Mouse (Mus musculus) forebrain, embryonic 15.5 days (tissue): Measurements from ENCODE around the gene Lin7c. TPM values are rescaled to one million over a fixed set of nuclear protein-coding genes. Genes with fewer than 3 reads are reported as not detected.
"Not testable (repeated sequence)": the region's sequence is repeated elsewhere in the genome, so short reads cannot be mapped to it uniquely, and the experiment has no call there.

ENCODE experiments used
- ATAC-seq: fragments of 200-750 bp; cut with Nextera tagmentation; replicated peaks from 2 replicates; pipeline ENCODE4 v1.8.0; 2017; ENCODE audit warnings: mild to moderate bottlenecking, moderate TSS enrichment, moderate library complexity
- H3K27ac ChIP-seq: fragments of 300-500 bp; sonication (generic); replicated peaks from 2 replicates; pipeline ENCODE4 v1.5.1; 2015; ENCODE audit warnings: mild to moderate bottlenecking, inconsistent platforms
- H3K27me3 ChIP-seq: fragments of 300-500 bp; sonication (generic); 2 replicates; pipeline ENCODE4 v1.6.1; 2015; ENCODE audit warnings: inconsistent platforms
- H3K36me3 ChIP-seq: fragments of 300-500 bp; sonication (generic); 2 replicates; pipeline ENCODE4 v1.6.1; 2015; ENCODE audit warnings: mild to moderate bottlenecking, inconsistent platforms
- H3K4me1 ChIP-seq: fragments of 300-500 bp; sonication (generic); 2 replicates; pipeline ENCODE4 v1.6.1; 2015; ENCODE audit warnings: inconsistent platforms
- H3K4me2 ChIP-seq: fragments of 300-500 bp; sonication (generic); replicated peaks from 2 replicates; pipeline ENCODE4 v1.6.1; 2015; ENCODE audit warnings: mild to moderate bottlenecking, inconsistent platforms
- H3K4me3 ChIP-seq: fragments of 300-500 bp; sonication (generic); 2 replicates; pipeline ENCODE4 v1.5.1; 2015; ENCODE audit warnings: mild to moderate bottlenecking, inconsistent platforms
- H3K9ac ChIP-seq: fragments of 300-500 bp; sonication (generic); replicated peaks from 2 replicates; pipeline ENCODE4 v1.6.1; 2015; ENCODE audit warnings: mild to moderate bottlenecking, inconsistent platforms
- H3K9me3 ChIP-seq: fragments of 300-500 bp; sonication (generic); 2 replicates; pipeline ENCODE4 v1.6.1; 2016; ENCODE audit warnings: inconsistent platforms
- WGBS: fragments of 180-500 bp; shearing (Covaris S2); methylation state at CpG from one replicate; pipeline ENCODE4 v1.1.7; 2015; ENCODE audit warnings: mixed read lengths; 5-methylcytosine and 5-hydroxymethylcytosine counted together
- polyA plus RNA-seq: library from polyadenylated mRNA; unstranded; fragments of >200 nt; fragmentation: Nextera tagmentation; extraction: Ambion mirVana; gene quantifications from 2 replicates; pipeline ENCODE4 v1.2.1, GENCODE M21; 2015

Gene Lin7c
- 169 and 184 TPM in 2 replicates for polyA plus RNA-seq

GRCm38 (mm10) chr2:109890597-109890996 lies at the start of gene Lin7c:
TSS of gene Lin7c (plus strand) at chr2:109890853.
- peak within 1 kb of the TSS; percentile 54 for H3K4me2 ChIP-seq

GRCm38 (mm10) chr2:109846401-109846800 lies 44.3 kb upstream of the Lin7c start:
- H3K9me3 ChIP-seq = no peaks in the 10 kb centered on the region
- WGBS = 52% methylated on average over 4 of the region's 4 CpGs
- no peak for ATAC-seq

More at GRCm38 (mm10) chr2:109890597-109890996, at the start of gene Lin7c:
- WGBS = under 1% methylated on average over 42 of the region's 42 CpGs
- peak; percentile 100 for ATAC-seq
- no peaks in the 10 kb centered on the region for H3K9me3 ChIP-seq
- peak within 1 kb of the TSS; percentile 97 for H3K9ac ChIP-seq
- H3K4me3 ChIP-seq = peak within 1 kb of the TSS; percentile 100
- peak within 1 kb of the TSS; percentile 91 for H3K27ac ChIP-seq
- H3K4me1 ChIP-seq = peaks cover 24% of the 10 kb centered on the region
- peaks cover 13% of the 10 kb centered on the region for H3K36me3 ChIP-seq
- no peaks in the 10 kb centered on the region for H3K27me3 ChIP-seq

GRCm38 (mm10) chr2:109848305-109848704 lies 42.3 kb upstream of the Lin7c start:
- H3K4me1 ChIP-seq = 0 out of 2 replicates have a peak, but pooled peaks cover 2% of the 10 kb centered on the region
- no peaks in the 10 kb centered on the region for H3K9me3 ChIP-seq
- WGBS = 41% methylated on average over 4 of the region's 4 CpGs
- no peak overlapping the region for H3K4me3 ChIP-seq
- no peaks in the 10 kb centered on the region for H3K36me3 ChIP-seq
- H3K27ac ChIP-seq = no peak overlapping the region
- no peak overlapping the region for H3K4me2 ChIP-seq
- H3K9ac ChIP-seq = no peak overlapping the region
- no peak for ATAC-seq
- no peaks in the 10 kb centered on the region for H3K27me3 ChIP-seq

More at GRCm38 (mm10) chr2:109846401-109846800, 44.3 kb upstream of the Lin7c start:
- H3K27me3 ChIP-seq = no peaks in the 10 kb centered on the region
- no peaks in the 10 kb centered on the region for H3K36me3 ChIP-seq
- 0 out of 2 replicates have a peak, but pooled peaks cover 2% of the 10 kb centered on the region for H3K4me1 ChIP-seq
- no peak overlapping the region for H3K4me3 ChIP-seq
- H3K9ac ChIP-seq = no peak overlapping the region
- H3K27ac ChIP-seq = no peak overlapping the region
- no peak overlapping the region for H3K4me2 ChIP-seq

DNA sequence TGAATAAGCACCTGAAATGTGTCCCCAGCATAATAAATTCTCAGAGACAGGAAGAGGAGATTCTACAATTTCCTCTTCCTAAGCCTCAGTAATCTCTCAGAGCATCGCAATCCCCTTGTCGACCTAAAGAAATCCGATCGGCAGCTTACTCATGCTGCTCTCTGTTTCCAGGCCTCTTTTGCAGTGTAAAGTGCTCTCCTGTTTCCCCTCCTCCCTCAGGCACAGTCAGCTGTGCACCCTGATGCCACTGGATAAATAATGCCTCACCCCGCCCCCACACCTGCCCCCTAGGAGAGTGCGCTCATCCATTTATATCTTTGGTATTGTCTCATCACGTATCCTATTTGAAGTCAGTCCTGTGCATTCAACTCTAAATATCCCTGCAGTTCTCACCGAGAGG lies 41.9 kb upstream of the Lin7c start:
- H3K27ac ChIP-seq = no peak overlapping the region
- H3K4me3 ChIP-seq = no peak overlapping the region
- no peak overlapping the region for H3K9ac ChIP-seq
- no peak for ATAC-seq
- H3K27me3 ChIP-seq = no peaks in the 10 kb centered on the region
- H3K4me2 ChIP-seq = no peak overlapping the region
- H3K4me1 ChIP-seq = 0 out of 2 replicates have a peak, but pooled peaks cover 2% of the 10 kb centered on the region
- no peaks in the 10 kb centered on the region for H3K9me3 ChIP-seq
- 20% methylated on average over 8 of the region's 8 CpGs for WGBS
- H3K36me3 ChIP-seq = no peaks in the 10 kb centered on the region

DNA sequence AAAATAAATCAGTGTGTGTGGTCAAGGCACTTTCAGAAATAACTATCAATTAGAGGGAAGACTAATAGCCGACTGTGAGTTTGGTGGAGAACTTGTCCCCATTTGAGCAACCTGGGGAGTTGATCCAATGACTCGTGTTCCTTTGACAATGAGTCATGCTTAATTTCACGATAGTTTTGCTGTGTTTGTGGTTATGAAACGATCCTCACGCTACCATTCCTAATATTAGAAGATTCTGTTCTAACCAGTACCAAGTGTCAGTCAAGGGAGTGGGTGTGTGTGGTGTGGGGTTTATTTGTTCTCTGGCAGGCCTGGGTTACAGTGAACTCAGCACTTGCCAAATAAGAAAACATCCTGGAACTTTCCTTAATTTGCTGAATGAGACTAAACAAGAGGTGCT lies 35.1 kb upstream of the Lin7c start:
- Histone ChIP-seq H3K9ac (no peak overlapping the region), H3K4me3 (no peak overlapping the region), H3K9me3 (no peaks in the 10 kb centered on the region), H3K4me2 (no peak overlapping the region), H3K27me3 (no peaks in the 10 kb centered on the region), H3K4me1 (no peaks in the 10 kb centered on the region), H3K27ac (no peak overlapping the region), H3K36me3 (no peaks in the 10 kb centered on the region)
- WGBS = 84% methylated on average over 5 of the region's 5 CpGs
- ATAC-seq = no peak

- Histone ChIP-seq H3K36me3 (no peaks in the 10 kb centered on the region), H3K4me2 (no peak overlapping the region), H3K27ac (no peak overlapping the region), H3K9ac (no peak overlapping the region), H3K9me3 (no peaks in the 10 kb centered on the region), H3K4me3 (no peak overlapping the region), H3K4me1 (no peaks in the 10 kb centered on the region), H3K27me3 (no peaks in the 10 kb centered on the region)
- no peak for ATAC-seq
- 76% methylated on average over 2 of the region's 2 CpGs for WGBS
Observed at GRCm38 (mm10) chr2:109859671-109860070, 31.0 kb upstream of the Lin7c start.

DNA sequence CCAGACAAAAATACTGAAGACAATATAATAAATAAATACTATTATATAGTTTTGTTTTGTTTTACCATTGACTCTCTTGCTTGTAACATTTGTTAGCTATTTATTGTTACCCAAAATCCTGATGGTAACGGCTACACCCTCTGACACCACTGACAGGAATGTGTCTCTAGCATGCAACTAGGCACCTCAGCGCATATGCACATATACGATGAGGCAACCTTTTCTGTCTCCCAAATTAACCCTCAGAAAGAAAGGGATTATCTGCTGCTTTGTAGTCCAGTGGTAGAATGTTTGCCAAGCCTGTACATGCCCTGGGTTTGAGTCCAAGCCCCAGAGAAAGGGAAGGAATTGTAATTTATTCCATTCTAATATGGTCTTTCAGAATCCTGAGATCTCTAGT lies 29.8 kb upstream of the Lin7c start:
- Histone ChIP-seq H3K4me2 (no peak overlapping the region), H3K27me3 (no peaks in the 10 kb centered on the region), H3K27ac (no peak overlapping the region), H3K4me3 (no peak overlapping the region), H3K36me3 (no peaks in the 10 kb centered on the region), H3K9ac (no peak overlapping the region), H3K4me1 (no peaks in the 10 kb centered on the region), H3K9me3 (no peaks in the 10 kb centered on the region)
- ATAC-seq = no peak
- 70% methylated on average over 3 of the region's 3 CpGs for WGBS

GRCm38 (mm10) chr2:109879429-109879828 lies 11.2 kb upstream of the Lin7c start:
- not testable (repeated sequence) for ATAC-seq, H3K4me2 ChIP-seq, H3K9me3 ChIP-seq, H3K36me3 ChIP-seq, H3K9ac ChIP-seq, H3K27ac ChIP-seq, H3K4me3 ChIP-seq, H3K27me3 ChIP-seq, H3K4me1 ChIP-seq
- WGBS = 90% methylated on average over 4 of the region's 4 CpGs

GRCm38 (mm10) chr2:109881111-109881510 lies 9.5 kb upstream of the Lin7c start:
- H3K9ac ChIP-seq = no peak overlapping the region
- H3K27ac ChIP-seq = no peak overlapping the region
- H3K4me1 ChIP-seq = 0 out of 2 replicates have a peak, but pooled peaks cover 7% of the 10 kb centered on the region
- no peaks in the 10 kb centered on the region for H3K36me3 ChIP-seq
- WGBS = 61% methylated on average over 2 of the region's 2 CpGs
- H3K4me3 ChIP-seq = no peak overlapping the region
- H3K4me2 ChIP-seq = no peak overlapping the region
- no peaks in the 10 kb centered on the region for H3K9me3 ChIP-seq
- no peak for ATAC-seq
- no peaks in the 10 kb centered on the region for H3K27me3 ChIP-seq

- Histone ChIP-seq H3K27ac (no peak overlapping the region), H3K4me2 (no peak overlapping the region), H3K9ac (no peak overlapping the region), H3K4me1 (0 out of 2 replicates have a peak, but pooled peaks cover 7% of the 10 kb centered on the region), H3K9me3 (no peaks in the 10 kb centered on the region), H3K27me3 (no peaks in the 10 kb centered on the region), H3K36me3 (no peaks in the 10 kb centered on the region), H3K4me3 (no peak overlapping the region)
- WGBS = 69% methylated on average over 1 of the region's 1 CpGs
- no peak for ATAC-seq
Observed at GRCm38 (mm10) chr2:109881625-109882024, 9.0 kb upstream of the Lin7c start.

DNA sequence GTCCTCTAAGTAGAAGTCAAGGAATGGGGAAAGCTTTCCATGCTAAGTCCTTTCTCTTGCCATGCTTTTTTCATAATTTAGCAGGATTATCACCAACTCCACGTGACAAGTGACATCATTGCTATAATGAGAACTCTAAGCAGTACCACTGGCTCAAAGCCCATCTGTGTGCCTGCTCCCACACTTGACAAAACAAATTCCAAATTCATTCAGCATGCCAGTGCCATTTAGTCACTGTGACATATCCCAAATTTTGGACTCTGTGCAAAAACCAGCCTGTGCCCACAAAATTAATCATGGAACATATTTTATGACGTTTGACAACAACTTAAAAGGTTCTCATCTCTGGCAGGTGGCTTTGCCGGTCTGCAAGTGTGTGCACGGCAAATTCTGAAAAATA lies 6.5 kb upstream of the Lin7c start:
- ATAC-seq = peak; percentile 86
- no peak overlapping the region for H3K4me3 ChIP-seq
- 0 out of 2 replicates have a peak, but pooled peaks cover 7% of the 10 kb centered on the region for H3K4me1 ChIP-seq
- 56% methylated on average over 4 of the region's 4 CpGs for WGBS
- H3K36me3 ChIP-seq = no peaks in the 10 kb centered on the region
- no peaks in the 10 kb centered on the region for H3K27me3 ChIP-seq
- no peaks in the 10 kb centered on the region for H3K9me3 ChIP-seq
- no peak overlapping the region for H3K9ac ChIP-seq
- H3K27ac ChIP-seq = 0 out of 2 replicates have a peak overlapping the region, but pooled peaks have one; percentile 27
- no peak overlapping the region for H3K4me2 ChIP-seq

DNA sequence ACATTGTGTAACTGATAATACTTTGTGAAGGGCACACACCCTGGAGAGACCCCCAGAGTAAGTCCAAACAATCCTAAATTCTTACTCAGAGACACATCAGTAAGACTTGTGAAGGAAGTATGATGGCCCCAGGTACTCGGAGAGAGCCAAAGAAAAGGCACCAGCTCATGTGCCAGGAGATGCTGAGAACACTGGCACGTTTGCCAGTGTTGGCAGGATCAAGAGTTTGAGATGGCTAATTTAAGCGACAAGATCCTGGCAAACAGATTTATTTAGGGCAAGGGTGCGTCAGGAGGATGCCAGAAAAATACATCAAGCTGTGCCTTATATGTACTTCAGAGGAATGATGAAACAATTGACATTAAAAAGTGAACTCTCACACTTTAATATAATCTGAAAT lies 6.1 kb upstream of the Lin7c start:
- H3K9ac ChIP-seq = no peak overlapping the region
- H3K36me3 ChIP-seq = no peaks in the 10 kb centered on the region
- H3K27ac ChIP-seq = no peak overlapping the region
- peak; percentile 78 for ATAC-seq
- no peak overlapping the region for H3K4me2 ChIP-seq
- 0 out of 2 replicates have a peak, but pooled peaks cover 7% of the 10 kb centered on the region for H3K4me1 ChIP-seq
- H3K27me3 ChIP-seq = no peaks in the 10 kb centered on the region
- WGBS = 40% methylated on average over 4 of the region's 4 CpGs
- H3K9me3 ChIP-seq = no peaks in the 10 kb centered on the region
- no peak overlapping the region for H3K4me3 ChIP-seq

- H3K4me1 ChIP-seq = peaks cover 24% of the 10 kb centered on the region
- H3K4me3 ChIP-seq = peak overlapping the region; percentile 100
- H3K36me3 ChIP-seq = peaks cover 8% of the 10 kb centered on the region
- no peaks in the 10 kb centered on the region for H3K27me3 ChIP-seq
- H3K4me2 ChIP-seq = peak overlapping the region; percentile 54
- H3K9ac ChIP-seq = peak overlapping the region; percentile 97
- WGBS = 35% methylated on average over 4 of the region's 4 CpGs
- no peaks in the 10 kb centered on the region for H3K9me3 ChIP-seq
- no peak for ATAC-seq
- H3K27ac ChIP-seq = peak overlapping the region; percentile 91; the same call in 1 of the 2 replicates
Observed at GRCm38 (mm10) chr2:109890068-109890467, 585 bp upstream of the Lin7c start.
